Mouse (Mus musculus): ENCODE results near the gene Nucb2. TPM values are rescaled to one million over a fixed set of nuclear protein-coding genes. Genes with fewer than 3 reads are reported as not detected.

The Nucb2 gene
- total RNA-seq, 1 experiment, result 9.6 TPM

DNA sequence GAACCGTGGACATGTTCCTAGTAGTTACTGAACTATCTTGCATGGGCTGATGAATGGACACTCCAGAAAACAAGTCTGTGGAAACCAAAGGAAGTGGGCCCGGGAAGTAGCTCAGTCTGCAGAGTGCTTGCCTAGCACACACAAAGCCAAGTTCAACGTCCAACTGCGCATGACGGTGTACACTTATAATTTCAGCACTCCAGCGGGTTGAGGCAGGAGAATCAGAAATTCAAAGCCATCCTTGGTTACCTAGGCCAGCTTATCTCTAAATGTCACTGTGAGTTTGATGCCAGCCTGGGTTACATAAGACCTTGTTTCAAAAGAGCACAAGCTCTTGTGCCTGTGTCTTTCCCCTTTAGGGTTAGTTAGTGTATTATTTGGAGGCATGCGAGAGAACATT, 10.9 kb downstream of the Nucb2 start:
- in situ Hi-C loops (cut with MboI; ENCODE audit: low sequenced_read_pairs in 2 of 2, unreplicated experiment in 2 of 2), result no loop called here
- no peaks in the 10 kb centered on the region for H3K4me1 ChIP-seq (ENCODE audit: control insufficient read depth in 2 of 2, insufficient read depth in 2 of 2, low read length in 2 of 2, poor library complexity in 1 of 2)

DNA sequence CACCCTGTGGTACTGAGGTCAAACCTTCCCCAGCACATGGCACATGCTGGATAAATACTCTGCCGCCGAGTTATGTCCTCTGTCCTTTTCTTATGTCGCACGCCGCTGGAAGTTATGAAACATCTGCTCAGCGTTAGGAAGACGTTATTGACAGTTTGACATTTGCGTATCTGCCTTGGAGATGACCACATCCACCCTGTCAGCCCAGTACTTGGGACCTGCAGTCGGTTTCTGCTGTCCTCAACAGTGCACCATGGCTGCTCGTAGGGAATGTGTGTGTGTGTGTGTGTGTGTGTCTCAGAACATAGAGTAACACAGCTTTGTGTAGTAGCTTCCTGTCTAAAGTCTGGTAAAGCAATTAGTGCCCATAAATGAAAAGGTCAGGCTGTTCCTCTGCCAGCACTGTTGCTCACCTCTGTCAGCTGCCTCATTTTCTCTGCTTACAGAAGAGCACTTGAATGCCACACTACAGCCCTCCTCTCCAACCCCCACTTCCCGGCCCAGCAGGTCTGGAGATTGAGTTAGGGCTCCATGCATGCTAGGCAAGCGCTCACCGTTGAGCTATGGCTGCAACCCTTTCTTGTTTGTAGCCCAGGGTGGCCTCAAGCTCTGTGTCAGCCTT, 11.5 kb downstream of the Nucb2 start:
- no peak for TF ChIP-seq MAFK (IDR thresholded peaks at IDR 0.05; ENCODE audit: insufficient read depth, low read depth, low read length)
- TF ChIP-seq HCFC1 (IDR thresholded peaks at IDR 0.05; ENCODE audit: borderline replicate concordance, insufficient read depth, low read length), result no peak
- no peak for TF ChIP-seq CHD2 (IDR thresholded peaks at IDR 0.05; ENCODE audit: low read depth, low read length)
- no peak for TF ChIP-seq ZNF384 (IDR thresholded peaks at IDR 0.05; ENCODE audit: low read depth, low read length)
- no peak for TF ChIP-seq ZC3H11A (IDR thresholded peaks at IDR 0.05; ENCODE audit: borderline replicate concordance, low read depth, low read length)
- Histone ChIP-seq H3K27ac (ENCODE audit: insufficient read depth, low read depth, low read length, poor library complexity, severe bottlenecking) (no peak overlapping the region), H3K4me3 (ENCODE audit: insufficient read depth in 1 of 2, low read depth in 1 of 2, low read length in 2 of 2, poor library complexity in 1 of 2, severe bottlenecking in 1 of 2) (no peak overlapping the region), H3K36me3 (ENCODE audit: control insufficient read depth, insufficient read depth, low read length, poor library complexity, severe bottlenecking) (no peaks in the 10 kb centered on the region), H3K4me1 (ENCODE audit: control insufficient read depth in 2 of 2, insufficient read depth in 2 of 2, low read length in 2 of 2, poor library complexity in 1 of 2) (no peaks in the 10 kb centered on the region), H3K9ac (ENCODE audit: insufficient read depth, low read depth, low read length, poor library complexity, severe bottlenecking) (no peak overlapping the region), H3K9me3 (ENCODE audit: control insufficient read depth, insufficient read depth, low read depth, low read length) (no peaks in the 10 kb centered on the region)
- in situ Hi-C loops (cut with MboI; ENCODE audit: low sequenced_read_pairs in 2 of 2, unreplicated experiment in 2 of 2), result no loop called here
- DNase-seq (ENCODE audit: low read depth, low spot score), result no peak

More for the DNA sequence above, 10.9 kb downstream of the Nucb2 start:
- Histone ChIP-seq H3K4me3 (ENCODE audit: insufficient read depth in 1 of 2, low read depth in 1 of 2, low read length in 2 of 2, poor library complexity in 1 of 2, severe bottlenecking in 1 of 2) (no peak overlapping the region), H3K9me3 (ENCODE audit: control insufficient read depth, insufficient read depth, low read depth, low read length) (no peaks in the 10 kb centered on the region), H3K9ac (ENCODE audit: insufficient read depth, low read depth, low read length, poor library complexity, severe bottlenecking) (no peak overlapping the region), H3K36me3 (ENCODE audit: control insufficient read depth, insufficient read depth, low read length, poor library complexity, severe bottlenecking) (no peaks in the 10 kb centered on the region), H3K27ac (ENCODE audit: insufficient read depth, low read depth, low read length, poor library complexity, severe bottlenecking) (no peak overlapping the region)
- DNase-seq (ENCODE audit: low read depth, low spot score), result no peak
- TF ChIP-seq CHD2 (IDR thresholded peaks at IDR 0.05; ENCODE audit: low read depth, low read length) (no peak), ZNF384 (IDR thresholded peaks at IDR 0.05; ENCODE audit: low read depth, low read length) (no peak), MAFK (IDR thresholded peaks at IDR 0.05; ENCODE audit: insufficient read depth, low read depth, low read length) (no peak), HCFC1 (IDR thresholded peaks at IDR 0.05; ENCODE audit: borderline replicate concordance, insufficient read depth, low read length) (no peak), ZC3H11A (IDR thresholded peaks at IDR 0.05; ENCODE audit: borderline replicate concordance, low read depth, low read length) (no peak)

DNA sequence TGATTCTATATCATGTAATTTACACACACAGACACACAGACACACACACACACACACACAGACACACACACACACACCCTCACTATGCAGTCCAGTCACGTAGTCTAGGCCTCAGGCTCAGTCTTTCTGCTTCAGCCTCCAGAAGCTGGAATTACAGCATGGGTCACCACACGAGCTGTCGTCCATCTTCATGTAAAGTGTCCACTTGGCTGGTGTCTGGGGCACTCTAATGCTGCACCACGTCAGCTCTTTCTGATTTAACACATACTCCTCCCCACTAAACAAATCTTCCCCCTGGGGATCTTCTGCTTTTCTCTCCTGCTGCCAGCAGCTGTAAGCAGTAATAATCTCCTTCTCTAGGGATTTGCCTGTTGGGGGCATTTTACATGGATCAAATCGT, 13.1 kb downstream of the Nucb2 start:
- TF ChIP-seq MAFK (IDR thresholded peaks at IDR 0.05; ENCODE audit: insufficient read depth, low read depth, low read length), result no peak
- TF ChIP-seq HCFC1 (IDR thresholded peaks at IDR 0.05; ENCODE audit: borderline replicate concordance, insufficient read depth, low read length), result no peak
- no peak for TF ChIP-seq CHD2 (IDR thresholded peaks at IDR 0.05; ENCODE audit: low read depth, low read length)
- TF ChIP-seq ZNF384 (IDR thresholded peaks at IDR 0.05; ENCODE audit: low read depth, low read length), result no peak
- TF ChIP-seq ZC3H11A (IDR thresholded peaks at IDR 0.05; ENCODE audit: borderline replicate concordance, low read depth, low read length), result no peak
- in situ Hi-C loops (cut with MboI; ENCODE audit: low sequenced_read_pairs in 2 of 2, unreplicated experiment in 2 of 2), result no loop called here

DNA sequence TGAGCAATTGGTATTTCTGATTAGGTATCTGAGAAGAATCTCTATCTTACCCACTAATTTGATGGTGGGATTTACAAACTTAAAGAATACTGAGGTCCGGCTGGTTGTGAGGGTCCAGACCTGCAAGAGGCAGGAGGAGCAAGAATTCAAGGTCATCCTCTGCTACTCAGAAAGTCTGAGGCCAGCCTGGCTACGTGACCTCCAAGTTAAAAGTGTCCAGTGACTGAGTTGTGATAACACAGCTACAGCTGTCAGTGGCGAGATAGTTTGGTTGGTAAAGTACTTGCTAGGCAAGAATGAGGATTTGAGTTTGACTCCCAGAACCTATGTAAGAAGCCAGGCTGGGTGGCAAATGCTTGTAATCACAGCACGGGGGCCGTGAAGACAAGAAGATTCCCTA, 14.0 kb downstream of the Nucb2 start:
- in situ Hi-C loops (cut with MboI; ENCODE audit: low sequenced_read_pairs in 2 of 2, unreplicated experiment in 2 of 2), result no loop called here
- Histone ChIP-seq H3K27ac (ENCODE audit: insufficient read depth, low read depth, low read length, poor library complexity, severe bottlenecking) (no peak overlapping the region), H3K9ac (ENCODE audit: insufficient read depth, low read depth, low read length, poor library complexity, severe bottlenecking) (no peak overlapping the region), H3K9me3 (ENCODE audit: control insufficient read depth, insufficient read depth, low read depth, low read length) (no peaks in the 10 kb centered on the region), H3K36me3 (ENCODE audit: control insufficient read depth, insufficient read depth, low read length, poor library complexity, severe bottlenecking) (no peaks in the 10 kb centered on the region), H3K4me1 (ENCODE audit: control insufficient read depth in 2 of 2, insufficient read depth in 2 of 2, low read length in 2 of 2, poor library complexity in 1 of 2) (no peaks in the 10 kb centered on the region), H3K4me3 (ENCODE audit: insufficient read depth in 1 of 2, low read depth in 1 of 2, low read length in 2 of 2, poor library complexity in 1 of 2, severe bottlenecking in 1 of 2) (no peak overlapping the region)
- TF ChIP-seq CHD2 (IDR thresholded peaks at IDR 0.05; ENCODE audit: low read depth, low read length) (no peak), HCFC1 (IDR thresholded peaks at IDR 0.05; ENCODE audit: borderline replicate concordance, insufficient read depth, low read length) (no peak), ZNF384 (IDR thresholded peaks at IDR 0.05; ENCODE audit: low read depth, low read length) (no peak), MAFK (IDR thresholded peaks at IDR 0.05; ENCODE audit: insufficient read depth, low read depth, low read length) (no peak), ZC3H11A (IDR thresholded peaks at IDR 0.05; ENCODE audit: borderline replicate concordance, low read depth, low read length) (no peak)
- DNase-seq (ENCODE audit: low read depth, low spot score), result no peak

More for the DNA sequence above, 13.1 kb downstream of the Nucb2 start:
- H3K9me3 ChIP-seq (ENCODE audit: control insufficient read depth, insufficient read depth, low read depth, low read length), result no peaks in the 10 kb centered on the region
- no peaks in the 10 kb centered on the region for H3K4me1 ChIP-seq (ENCODE audit: control insufficient read depth in 2 of 2, insufficient read depth in 2 of 2, low read length in 2 of 2, poor library complexity in 1 of 2)
- no peak for DNase-seq (ENCODE audit: low read depth, low spot score)
- H3K36me3 ChIP-seq (ENCODE audit: control insufficient read depth, insufficient read depth, low read length, poor library complexity, severe bottlenecking), result no peaks in the 10 kb centered on the region
- H3K4me3 ChIP-seq (ENCODE audit: insufficient read depth in 1 of 2, low read depth in 1 of 2, low read length in 2 of 2, poor library complexity in 1 of 2, severe bottlenecking in 1 of 2), result no peak overlapping the region
- H3K9ac ChIP-seq (ENCODE audit: insufficient read depth, low read depth, low read length, poor library complexity, severe bottlenecking), result no peak overlapping the region
- no peak overlapping the region for H3K27ac ChIP-seq (ENCODE audit: insufficient read depth, low read depth, low read length, poor library complexity, severe bottlenecking)

Data from ES-E14 (cell line).